Mouse (Mus musculus) midbrain, embryonic 13.5 days (tissue): ENCODE results near the gene Kcmf1. TPM values are rescaled to one million over a fixed set of nuclear protein-coding genes. Genes with fewer than 3 reads are reported as not detected.

Source experiments
- ATAC-seq: fragments of 200-750 bp; cut with Nextera tagmentation; 2 replicates; pipeline ENCODE4 v1.8.0; 2017; ENCODE audit warnings: mild to moderate bottlenecking, moderate TSS enrichment, moderate library complexity
- H3K27ac ChIP-seq: fragments of 300-500 bp; sonication (generic); 2 replicates; pipeline ENCODE4 v1.5.1; 2015; ENCODE audit warnings: inconsistent platforms, mild to moderate bottlenecking, moderate library complexity
- H3K27me3 ChIP-seq: fragments of 300-500 bp; sonication (generic); 2 replicates; pipeline ENCODE4 v1.6.1; 2015; ENCODE audit warnings: mild to moderate bottlenecking, inconsistent platforms
- H3K36me3 ChIP-seq: fragments of 300-500 bp; sonication (generic); 2 replicates; pipeline ENCODE4 v1.6.1; 2015; ENCODE audit warnings: mild to moderate bottlenecking, inconsistent platforms
- H3K4me1 ChIP-seq: fragments of 300-500 bp; sonication (generic); replicated peaks from 2 replicates; pipeline ENCODE4 v1.6.1; 2015; ENCODE audit warnings: inconsistent platforms
- H3K4me2 ChIP-seq: fragments of 300-500 bp; sonication (generic); replicated peaks from 2 replicates; pipeline ENCODE4 v1.6.1; 2015; ENCODE audit warnings: moderate library complexity, mild to moderate bottlenecking, inconsistent platforms
- H3K4me3 ChIP-seq: fragments of 300-500 bp; sonication (generic); replicated peaks from 2 replicates; pipeline ENCODE4 v1.5.1; 2015; ENCODE audit warnings: mild to moderate bottlenecking, inconsistent platforms
- H3K9ac ChIP-seq: fragments of 300-500 bp; sonication (generic); replicated peaks from 2 replicates; pipeline ENCODE4 v1.6.1; 2015; ENCODE audit warnings: mild to moderate bottlenecking, inconsistent platforms
- H3K9me3 ChIP-seq: fragments of 300-500 bp; sonication (generic); 2 replicates; pipeline ENCODE4 v1.6.1; 2016; ENCODE audit warnings: mild to moderate bottlenecking, inconsistent platforms
- WGBS: fragments of 180-500 bp; shearing (Covaris S2); methylation state at CpG from one replicate; pipeline ENCODE4 v1.1.7; 2015; 5-methylcytosine and 5-hydroxymethylcytosine counted together
- polyA plus RNA-seq: library from polyadenylated mRNA; unstranded; fragments of >200 nt; fragmentation: Nextera tagmentation; extraction: Ambion mirVana; gene quantifications from 2 replicates; pipeline ENCODE4 v1.2.1, GENCODE M21; 2015

Gene Kcmf1
- polyA plus RNA-seq, result 25.7 and 26.1 TPM in 2 replicates

GRCm38 (mm10) chr6:72899781-72900681 lies at the start of gene Kcmf1:
Kcmf1 (minus strand) TSS chr6:72899979.
- Histone ChIP-seq H3K4me2 (peak within 1 kb of the TSS; percentile 80), H3K4me3 (peak within 1 kb of the TSS; percentile 95), H3K27me3 (no peaks in the 10 kb centered on the region), H3K27ac (peak within 1 kb of the TSS; percentile 99), H3K9me3 (no peaks in the 10 kb centered on the region), H3K9ac (peak within 1 kb of the TSS; percentile 99), H3K4me1 (peaks cover 28% of the 10 kb centered on the region), H3K36me3 (no peaks in the 10 kb centered on the region)
- peak; percentile 88 for ATAC-seq
- WGBS, result under 1% methylated on average over 73 of the region's 113 CpGs

GRCm38 (mm10) chr6:72949161-72949756 lies 49.5 kb upstream of the Kcmf1 start:
- WGBS, result 90% methylated on average over 9 of the region's 9 CpGs
- no peak overlapping the region for H3K4me3 ChIP-seq

GRCm38 (mm10) chr6:72948392-72948791 lies 48.6 kb upstream of the Kcmf1 start:
- H3K27ac ChIP-seq, result no peak overlapping the region
- 92% methylated on average over 3 of the region's 3 CpGs for WGBS
- H3K4me2 ChIP-seq, result no peak overlapping the region

More at GRCm38 (mm10) chr6:72949161-72949756, 49.5 kb upstream of the Kcmf1 start:
- no peaks in the 10 kb centered on the region for H3K36me3 ChIP-seq
- H3K9me3 ChIP-seq, result no peaks in the 10 kb centered on the region
- no peaks in the 10 kb centered on the region for H3K4me1 ChIP-seq
- H3K27ac ChIP-seq, result no peak overlapping the region
- H3K4me2 ChIP-seq, result no peak overlapping the region
- no peak overlapping the region for H3K9ac ChIP-seq
- ATAC-seq, result no peak
- H3K27me3 ChIP-seq, result no peaks in the 10 kb centered on the region

GRCm38 (mm10) chr6:72947960-72948359 lies 48.2 kb upstream of the Kcmf1 start:
- 45% methylated on average over 6 of the region's 6 CpGs for WGBS
- Histone ChIP-seq H3K27me3 (no peaks in the 10 kb centered on the region), H3K4me1 (no peaks in the 10 kb centered on the region), H3K27ac (no peak overlapping the region), H3K36me3 (no peaks in the 10 kb centered on the region), H3K9ac (no peak overlapping the region), H3K4me3 (no peak overlapping the region), H3K4me2 (no peak overlapping the region), H3K9me3 (no peaks in the 10 kb centered on the region)
- no peak for ATAC-seq

More at GRCm38 (mm10) chr6:72948392-72948791, 48.6 kb upstream of the Kcmf1 start:
- Histone ChIP-seq H3K36me3 (no peaks in the 10 kb centered on the region), H3K9me3 (no peaks in the 10 kb centered on the region), H3K4me1 (no peaks in the 10 kb centered on the region), H3K27me3 (no peaks in the 10 kb centered on the region), H3K4me3 (no peak overlapping the region), H3K9ac (no peak overlapping the region)
- no peak for ATAC-seq

GRCm38 (mm10) chr6:72940493-72940892 lies 40.7 kb upstream of the Kcmf1 start:
- H3K9ac ChIP-seq, result no peak overlapping the region
- no peak overlapping the region for H3K27ac ChIP-seq
- no peak overlapping the region for H3K4me3 ChIP-seq
- no peaks in the 10 kb centered on the region for H3K4me1 ChIP-seq
- H3K9me3 ChIP-seq, result no peaks in the 10 kb centered on the region
- H3K27me3 ChIP-seq, result no peaks in the 10 kb centered on the region
- H3K36me3 ChIP-seq, result no peaks in the 10 kb centered on the region
- no peak overlapping the region for H3K4me2 ChIP-seq
- 10% methylated on average over 3 of the region's 3 CpGs for WGBS
- peak; percentile 79 for ATAC-seq

- Histone ChIP-seq H3K4me3 (no peak overlapping the region), H3K9me3 (no peaks in the 10 kb centered on the region), H3K9ac (no peak overlapping the region), H3K27me3 (no peaks in the 10 kb centered on the region), H3K36me3 (no peaks in the 10 kb centered on the region), H3K4me1 (no peaks in the 10 kb centered on the region), H3K4me2 (no peak overlapping the region), H3K27ac (no peak overlapping the region)
- WGBS, result 85% methylated on average over 5 of the region's 5 CpGs
- no peak for ATAC-seq
Measured at GRCm38 (mm10) chr6:72937859-72938258, 38.1 kb upstream of the Kcmf1 start.

GRCm38 (mm10) chr6:72937430-72937829 lies 37.7 kb upstream of the Kcmf1 start:
- no peak overlapping the region for H3K4me2 ChIP-seq
- H3K9ac ChIP-seq, result no peak overlapping the region
- H3K27ac ChIP-seq, result no peak overlapping the region
- no peaks in the 10 kb centered on the region for H3K4me1 ChIP-seq
- no peak for ATAC-seq
- no peak overlapping the region for H3K4me3 ChIP-seq
- no peaks in the 10 kb centered on the region for H3K27me3 ChIP-seq
- H3K36me3 ChIP-seq, result no peaks in the 10 kb centered on the region
- no peaks in the 10 kb centered on the region for H3K9me3 ChIP-seq
- 84% methylated on average over 3 of the region's 3 CpGs for WGBS

GRCm38 (mm10) chr6:72932955-72933354 lies 33.2 kb upstream of the Kcmf1 start:
- no peak overlapping the region for H3K4me3 ChIP-seq
- no peaks in the 10 kb centered on the region for H3K27me3 ChIP-seq
- H3K4me1 ChIP-seq, result no peaks in the 10 kb centered on the region
- no peaks in the 10 kb centered on the region for H3K9me3 ChIP-seq
- no peak overlapping the region for H3K27ac ChIP-seq
- 95% methylated on average over 1 of the region's 1 CpGs for WGBS
- H3K36me3 ChIP-seq, result no peaks in the 10 kb centered on the region
- no peak overlapping the region for H3K4me2 ChIP-seq
- ATAC-seq, result no peak
- no peak overlapping the region for H3K9ac ChIP-seq

- H3K36me3 ChIP-seq, result no peaks in the 10 kb centered on the region
- H3K4me2 ChIP-seq, result no peak overlapping the region
- no peaks in the 10 kb centered on the region for H3K9me3 ChIP-seq
- WGBS, result 93% methylated on average over 3 of the region's 3 CpGs
- no peak for ATAC-seq
- H3K4me3 ChIP-seq, result no peak overlapping the region
- no peak overlapping the region for H3K9ac ChIP-seq
- no peaks in the 10 kb centered on the region for H3K4me1 ChIP-seq
- no peaks in the 10 kb centered on the region for H3K27me3 ChIP-seq
- no peak overlapping the region for H3K27ac ChIP-seq
Measured at GRCm38 (mm10) chr6:72931533-72931932, 31.8 kb upstream of the Kcmf1 start.

GRCm38 (mm10) chr6:72929795-72930398 lies 30.1 kb upstream of the Kcmf1 start:
- Histone ChIP-seq H3K4me3 (no peak overlapping the region), H3K36me3 (no peaks in the 10 kb centered on the region), H3K27me3 (no peaks in the 10 kb centered on the region), H3K9ac (no peak overlapping the region), H3K4me1 (no peaks in the 10 kb centered on the region), H3K27ac (no peak overlapping the region), H3K4me2 (no peak overlapping the region), H3K9me3 (no peaks in the 10 kb centered on the region)
- 88% methylated on average over 4 of the region's 4 CpGs for WGBS
- ATAC-seq, result no peak

- Histone ChIP-seq H3K27ac (no peak overlapping the region), H3K27me3 (no peaks in the 10 kb centered on the region), H3K4me3 (no peak overlapping the region), H3K9ac (no peak overlapping the region), H3K4me1 (no peaks in the 10 kb centered on the region), H3K36me3 (no peaks in the 10 kb centered on the region), H3K9me3 (no peaks in the 10 kb centered on the region), H3K4me2 (no peak overlapping the region)
- WGBS, result 19% methylated on average over 9 of the region's 9 CpGs
- no peak for ATAC-seq
Measured at GRCm38 (mm10) chr6:72926755-72927482, 27.1 kb upstream of the Kcmf1 start.
